Mouse (Mus musculus) 416B (cell line): ENCODE measurements around the gene Defb45.

Experiments used
- DNase-seq: peaks from one replicate; pipeline ENCODE4 v3.0.0; 2011; ENCODE audit warnings: low read depth

Gene Defb45

GRCm38 (mm10) chr2:152607746-152608145, 8.5 kb upstream of the Defb45 start:
- no peak for DNase-seq

- DNase-seq = peak; percentile 37
Measured at GRCm38 (mm10) chr2:152604057-152604456, 4.9 kb upstream of the Defb45 start, which contains the start of gene Defb36. Defb36 (plus strand) TSS chr2:152604327.

- DNase-seq = peak; percentile 80
Measured at GRCm38 (mm10) chr2:152601275-152601960, 2.2 kb upstream of the Defb45 start.

- DNase-seq = no peak
Measured at GRCm38 (mm10) chr2:152600076-152600475, 877 bp upstream of the Defb45 start.

- DNase-seq = no peak
Measured at GRCm38 (mm10) chr2:152589021-152589420, 10.2 kb downstream of the Defb45 start.

GRCm38 (mm10) chr2:152588450-152588849, 10.7 kb downstream of the Defb45 start:
- DNase-seq = no peak

GRCm38 (mm10) chr2:152586926-152587560, 12.2 kb downstream of the Defb45 start:
- peak; percentile 39 for DNase-seq

- DNase-seq = no peak
Measured at GRCm38 (mm10) chr2:152580612-152581011, 18.6 kb downstream of the Defb45 start.

- DNase-seq = no peak
Measured at GRCm38 (mm10) chr2:152580107-152580506, 19.1 kb downstream of the Defb45 start, which contains the start of gene Defb19. Defb19 (minus strand) TSS chr2:152580312.

GRCm38 (mm10) chr2:152573484-152573883, 25.7 kb downstream of the Defb45 start:
- no peak for DNase-seq

GRCm38 (mm10) chr2:152572114-152572794, 26.9 kb downstream of the Defb45 start, which contains the start of gene Defb21:
Defb21 (plus strand) TSS chr2:152572744.
- peak; percentile 6 for DNase-seq

- no peak for DNase-seq
Measured at GRCm38 (mm10) chr2:152570313-152570712, 28.9 kb downstream of the Defb45 start.

GRCm38 (mm10) chr2:152569881-152570280, 29.3 kb downstream of the Defb45 start:
- DNase-seq = no peak

- DNase-seq = no peak
Measured at GRCm38 (mm10) chr2:152569038-152569437, 30.2 kb downstream of the Defb45 start, which contains the start of gene Gm17416. Gm17416 (plus strand) TSS chr2:152569338.

- no peak for DNase-seq
Measured at GRCm38 (mm10) chr2:152556655-152557054, 42.5 kb downstream of the Defb45 start.

- peak; percentile 17 for DNase-seq
Measured at GRCm38 (mm10) chr2:152553774-152554423, 45.3 kb downstream of the Defb45 start.

- DNase-seq = no peak
Measured at GRCm38 (mm10) chr2:152548124-152548523, 51.1 kb downstream of the Defb45 start.

- DNase-seq = peak; percentile 75
Measured at GRCm38 (mm10) chr2:152544691-152545090, 54.5 kb downstream of the Defb45 start.

- no peak for DNase-seq
Measured at GRCm38 (mm10) chr2:152543478-152543877, 55.7 kb downstream of the Defb45 start.
